Mouse (Mus musculus): ENCODE results near the gene Rufy2. TPM values are rescaled to one million over a fixed set of nuclear protein-coding genes. Genes with fewer than 3 reads are reported as not detected.

Rufy2 gene
- polyA plus RNA-seq, 1 experiment from 2014 or later, result 20.6 TPM

- no peaks in the 10 kb centered on the region for H3K9me3 ChIP-seq
- WGBS, result 88% methylated on average over 11 of the region's 11 CpGs
- DNase-seq (ENCODE audit: low spot score), result no peak
- H3K4me1 ChIP-seq (replicated peaks), result peaks cover 17% of the 10 kb centered on the region; the same call in 1 of the 2 replicates
- no peak overlapping the region for H3K4me3 ChIP-seq
- no peaks in the 10 kb centered on the region for H3K27me3 ChIP-seq (ENCODE audit: insufficient read depth, poor library complexity, severe bottlenecking)
- H3K27ac ChIP-seq, result no peak overlapping the region
- H3K36me3 ChIP-seq, result no peaks in the 10 kb centered on the region
Measured at GRCm38 (mm10) chr10:63060406-63060805, 80.4 kb downstream of the Rufy2 start.

GRCm38 (mm10) chr10:63061266-63061665, 81.2 kb downstream of the Rufy2 start:
- Histone ChIP-seq H3K9me3 (no peaks in the 10 kb centered on the region), H3K36me3 (no peaks in the 10 kb centered on the region), H3K27me3 (ENCODE audit: insufficient read depth, poor library complexity, severe bottlenecking) (no peaks in the 10 kb centered on the region), H3K27ac (no peak overlapping the region), H3K4me3 (no peak overlapping the region), H3K4me1 (replicated peaks) (peaks cover 17% of the 10 kb centered on the region; the same call in 1 of the 2 replicates)
- WGBS, result 78% methylated on average over 12 of the region's 12 CpGs
- no peak for DNase-seq (ENCODE audit: low spot score)

DNA sequence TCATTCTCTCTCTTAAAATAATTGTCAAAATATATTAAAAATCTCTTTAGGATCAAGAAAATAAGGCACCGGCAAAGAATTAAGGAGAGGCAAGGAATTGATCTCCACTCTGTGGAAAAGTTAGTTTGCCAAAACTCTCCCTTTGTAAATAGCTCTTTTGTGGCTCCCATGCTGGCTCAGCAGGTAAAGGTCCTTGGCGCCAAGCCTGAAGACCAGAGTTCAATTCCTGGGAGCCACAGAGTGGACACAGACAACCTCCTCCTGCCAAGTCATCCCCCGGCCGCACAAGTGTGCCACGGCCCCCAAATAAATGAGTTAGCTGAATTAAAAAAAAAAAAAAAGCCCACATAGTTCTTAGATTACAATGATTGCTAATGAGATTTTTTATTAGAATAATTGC, 82.7 kb downstream of the Rufy2 start:
- 94% methylated on average over 5 of the region's 5 CpGs for WGBS
- no peak overlapping the region for H3K4me3 ChIP-seq
- no peak for DNase-seq (ENCODE audit: low spot score)
- no peaks in the 10 kb centered on the region for H3K36me3 ChIP-seq
- peaks cover 7% of the 10 kb centered on the region; the same call in 1 of the 2 replicates for H3K4me1 ChIP-seq (replicated peaks)
- H3K27me3 ChIP-seq (ENCODE audit: insufficient read depth, poor library complexity, severe bottlenecking), result no peaks in the 10 kb centered on the region
- no peaks in the 10 kb centered on the region for H3K9me3 ChIP-seq
- H3K27ac ChIP-seq, result no peak overlapping the region

DNA sequence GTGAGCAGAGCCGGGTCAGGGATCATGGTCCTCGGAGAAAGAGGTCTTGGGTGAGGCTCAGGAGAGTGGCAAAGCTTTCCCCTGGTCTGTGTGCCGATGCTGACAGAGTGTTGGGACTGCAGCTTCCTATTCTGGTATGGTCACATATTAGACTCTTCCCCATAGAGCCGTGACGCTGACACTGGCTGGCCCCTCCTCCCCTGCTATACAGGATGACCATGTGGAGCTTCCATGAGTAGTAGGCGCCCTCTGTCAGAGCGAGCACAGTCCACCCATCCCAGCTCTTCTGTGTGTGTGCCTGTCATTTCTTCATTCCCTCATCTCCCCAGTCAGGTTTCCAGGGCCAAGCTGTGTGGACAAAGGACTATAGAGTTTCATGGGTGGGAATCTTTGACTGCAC, 83.3 kb downstream of the Rufy2 start:
- Histone ChIP-seq H3K27me3 (ENCODE audit: insufficient read depth, poor library complexity, severe bottlenecking) (no peaks in the 10 kb centered on the region), H3K4me1 (replicated peaks) (peaks cover 7% of the 10 kb centered on the region; the same call in 1 of the 2 replicates), H3K27ac (no peak overlapping the region), H3K4me3 (no peak overlapping the region), H3K9me3 (no peaks in the 10 kb centered on the region), H3K36me3 (no peaks in the 10 kb centered on the region)
- WGBS, result 76% methylated on average over 7 of the region's 7 CpGs
- DNase-seq (ENCODE audit: low spot score), result no peak

DNA sequence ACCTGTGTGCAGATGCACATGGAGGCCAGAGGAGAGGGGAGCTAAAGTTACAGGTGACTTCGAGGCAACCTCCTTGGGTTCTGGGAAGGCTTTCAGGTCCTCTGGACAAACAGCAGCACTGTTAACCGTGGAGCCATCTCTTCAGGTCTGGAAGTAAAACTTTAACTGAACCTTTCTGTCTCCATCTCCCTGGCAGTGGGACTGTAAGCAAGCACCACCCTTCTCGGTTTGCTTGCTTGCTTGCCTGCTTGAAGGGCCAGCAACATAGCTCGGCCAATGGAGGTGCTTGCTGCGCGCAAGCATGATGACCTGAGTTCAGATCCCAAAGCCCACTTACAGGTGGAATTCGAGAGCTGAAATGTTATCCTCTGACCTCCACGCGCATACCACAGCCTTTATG, 84.5 kb downstream of the Rufy2 start:
- Histone ChIP-seq H3K36me3 (no peaks in the 10 kb centered on the region), H3K27ac (no peak overlapping the region), H3K9me3 (0 out of 2 replicates have a peak, but pooled peaks cover 3% of the 10 kb centered on the region), H3K4me3 (no peak overlapping the region), H3K27me3 (ENCODE audit: insufficient read depth, poor library complexity, severe bottlenecking) (no peaks in the 10 kb centered on the region), H3K4me1 (replicated peaks) (peaks cover 7% of the 10 kb centered on the region; the same call in 1 of the 2 replicates)
- 81% methylated on average over 9 of the region's 9 CpGs for WGBS
- no peak for DNase-seq (ENCODE audit: low spot score)

DNA sequence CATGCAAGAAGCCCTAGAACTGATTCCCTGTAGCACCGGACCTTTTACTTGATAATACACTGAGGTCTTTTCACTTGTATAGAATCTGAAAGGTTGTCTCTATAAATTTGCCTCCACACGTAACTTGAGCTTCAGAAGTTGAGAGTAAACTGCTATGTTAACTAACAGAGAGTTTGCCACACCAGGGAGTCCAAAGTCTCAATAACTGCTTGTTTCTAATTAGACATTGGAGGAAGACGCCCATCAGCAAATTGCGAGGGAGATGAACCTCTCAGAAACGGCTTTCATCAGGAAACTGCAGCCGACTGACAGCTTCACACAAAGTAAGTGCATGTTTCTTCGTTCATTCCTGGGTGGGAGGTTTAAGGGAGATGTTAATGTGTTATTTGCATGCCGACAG, 85.5 kb downstream of the Rufy2 start:
- no peaks in the 10 kb centered on the region for H3K27me3 ChIP-seq (ENCODE audit: insufficient read depth, poor library complexity, severe bottlenecking)
- H3K9me3 ChIP-seq, result 0 out of 2 replicates have a peak, but pooled peaks cover 4% of the 10 kb centered on the region
- peaks cover 7% of the 10 kb centered on the region; the same call in 1 of the 2 replicates for H3K4me1 ChIP-seq (replicated peaks)
- 65% methylated on average over 8 of the region's 8 CpGs for WGBS
- DNase-seq (ENCODE audit: low spot score), result no peak
- no peak overlapping the region for H3K4me3 ChIP-seq
- H3K27ac ChIP-seq, result no peak overlapping the region
- no peaks in the 10 kb centered on the region for H3K36me3 ChIP-seq

DNA sequence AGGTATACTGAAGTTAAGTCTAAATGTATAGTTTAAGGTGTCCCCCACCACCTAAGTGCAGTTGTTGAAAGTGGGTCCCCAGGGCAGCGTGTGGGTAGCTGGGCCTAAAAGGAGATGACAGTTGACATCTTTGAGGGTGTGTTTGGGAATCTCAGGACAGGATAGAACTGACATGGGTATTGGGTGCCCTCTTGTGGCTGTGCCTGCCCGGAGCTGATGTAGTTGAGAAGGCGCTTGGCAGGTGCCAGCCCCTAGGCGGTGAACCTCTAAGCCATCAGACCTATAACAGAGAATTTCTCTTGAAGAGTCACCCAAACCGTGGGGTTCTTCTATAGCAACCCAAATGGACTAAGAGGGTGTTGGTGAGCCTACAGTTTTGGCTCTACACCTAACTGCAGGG, 86.0 kb downstream of the Rufy2 start:
- 0 out of 2 replicates have a peak, but pooled peaks cover 4% of the 10 kb centered on the region for H3K9me3 ChIP-seq
- WGBS, result 6% methylated on average over 5 of the region's 5 CpGs
- H3K27ac ChIP-seq, result no peak overlapping the region
- H3K36me3 ChIP-seq, result no peaks in the 10 kb centered on the region
- peak; percentile 81 for DNase-seq (ENCODE audit: low spot score)
- peaks cover 7% of the 10 kb centered on the region; the same call in 1 of the 2 replicates for H3K4me1 ChIP-seq (replicated peaks)
- no peaks in the 10 kb centered on the region for H3K27me3 ChIP-seq (ENCODE audit: insufficient read depth, poor library complexity, severe bottlenecking)
- no peak overlapping the region for H3K4me3 ChIP-seq

Other genes with a start within 250 kb of the Rufy2 start
- gene Ccar1, start 187.9 kb upstream of the Rufy2 start, polyA plus RNA-seq (2016; fragmentation: Nextera tagmentation; extraction: Ambion mirVana), result 109 and 154 TPM in 2 replicates
- 26.7 and 27.5 TPM in 2 replicates for gene Tet1, start 71.2 kb upstream of the Rufy2 start, polyA plus RNA-seq (2016; fragmentation: Nextera tagmentation; extraction: Ambion mirVana)
- gene Slc25a16, start 59.6 kb upstream of the Rufy2 start, polyA plus RNA-seq (2016; fragmentation: Nextera tagmentation; extraction: Ambion mirVana), result 9.3 and 9.6 TPM in 2 replicates
- 21.0 and 32.2 TPM in 2 replicates for gene Dna2, start 33.2 kb upstream of the Rufy2 start, polyA plus RNA-seq (2016; fragmentation: Nextera tagmentation; extraction: Ambion mirVana)
- gene Hnrnph3, start 44.0 kb downstream of the Rufy2 start, polyA plus RNA-seq (2016; fragmentation: Nextera tagmentation; extraction: Ambion mirVana), result 193 and 201 TPM in 2 replicates
- 0.52 and 0.88 TPM in 2 replicates for gene Pbld2, start 44.1 kb downstream of the Rufy2 start, polyA plus RNA-seq (2016; fragmentation: Nextera tagmentation; extraction: Ambion mirVana)
- gene Pbld1, start 79.9 kb downstream of the Rufy2 start, polyA plus RNA-seq (2016; fragmentation: Nextera tagmentation; extraction: Ambion mirVana), result 1.6 and 2.0 TPM in 2 replicates
- gene Atoh7, start 119.4 kb downstream of the Rufy2 start, polyA plus RNA-seq (2016; fragmentation: Nextera tagmentation; extraction: Ambion mirVana), result 0.16 and 0.41 TPM in 2 replicates
- gene Mypn, start 223.7 kb downstream of the Rufy2 start, polyA plus RNA-seq (2016; fragmentation: Nextera tagmentation; extraction: Ambion mirVana), result 0.09 and 0.10 TPM in 2 replicates